Mouse (Mus musculus) urinary bladder, postnatal 10 days (tissue): ENCODE measurements around the gene Aco2.

Source experiments
- DNase-seq: peaks from one replicate; pipeline ENCODE4 v3.0.0; 2022; ENCODE audit warnings: low spot score

Aco2 gene

GRCm38 (mm10) chr15:81845724-81846123 lies 26.4 kb upstream of the Aco2 start:
- DNase-seq: no peak

GRCm38 (mm10) chr15:81846755-81847154 lies 25.4 kb upstream of the Aco2 start:
- no peak for DNase-seq

GRCm38 (mm10) chr15:81847161-81847560 lies 24.9 kb upstream of the Aco2 start:
- DNase-seq: no peak

- DNase-seq: no peak
Observed at GRCm38 (mm10) chr15:81847861-81848260, 24.2 kb upstream of the Aco2 start.

- DNase-seq: no peak
Observed at GRCm38 (mm10) chr15:81848301-81848700, 23.8 kb upstream of the Aco2 start.

- no peak for DNase-seq
Observed at GRCm38 (mm10) chr15:81849104-81849503, 23.0 kb upstream of the Aco2 start.

- DNase-seq: no peak
Observed at GRCm38 (mm10) chr15:81850718-81851117, 21.4 kb upstream of the Aco2 start.

- DNase-seq: no peak
Observed at GRCm38 (mm10) chr15:81851375-81851774, 20.7 kb upstream of the Aco2 start.

- DNase-seq: no peak
Observed at GRCm38 (mm10) chr15:81852411-81853000, 19.6 kb upstream of the Aco2 start.

- DNase-seq: no peak
Observed at GRCm38 (mm10) chr15:81853081-81853480, 19.0 kb upstream of the Aco2 start.

- DNase-seq: no peak
Observed at GRCm38 (mm10) chr15:81856030-81856790, 15.9 kb upstream of the Aco2 start.

GRCm38 (mm10) chr15:81856938-81857723 lies 15.0 kb upstream of the Aco2 start:
- DNase-seq: no peak

GRCm38 (mm10) chr15:81857724-81858116 lies 14.4 kb upstream of the Aco2 start:
- no peak for DNase-seq

GRCm38 (mm10) chr15:81858138-81858516 lies 14.0 kb upstream of the Aco2 start:
- DNase-seq: peak; percentile 80

GRCm38 (mm10) chr15:81858517-81859329 lies 13.4 kb upstream of the Aco2 start, which contains the start of gene Tob2:
Tob2 (minus strand) TSS chr15:81858796.
- DNase-seq: no peak

GRCm38 (mm10) chr15:81859330-81860255 lies 12.5 kb upstream of the Aco2 start:
- DNase-seq: no peak

GRCm38 (mm10) chr15:81860471-81861135 lies 11.5 kb upstream of the Aco2 start:
- DNase-seq: no peak

GRCm38 (mm10) chr15:81864238-81864637 lies 7.9 kb upstream of the Aco2 start:
- DNase-seq: no peak

- DNase-seq: no peak
Observed at GRCm38 (mm10) chr15:81869985-81870384, 2.1 kb upstream of the Aco2 start.

GRCm38 (mm10) chr15:81871604-81872261 lies 376 bp upstream of the Aco2 start, which contains the start of gene Phf5a:
Phf5a (minus strand) TSS chr15:81871911.
- DNase-seq: peak; percentile 47
